Mouse (Mus musculus): ENCODE results near the gene Smap2. TPM values are rescaled to one million over a fixed set of nuclear protein-coding genes. Genes with fewer than 3 reads are reported as not detected.

Smap2 gene
- polyA plus RNA-seq, 1 experiment from 2014 or later, result 38.8 TPM

DNA sequence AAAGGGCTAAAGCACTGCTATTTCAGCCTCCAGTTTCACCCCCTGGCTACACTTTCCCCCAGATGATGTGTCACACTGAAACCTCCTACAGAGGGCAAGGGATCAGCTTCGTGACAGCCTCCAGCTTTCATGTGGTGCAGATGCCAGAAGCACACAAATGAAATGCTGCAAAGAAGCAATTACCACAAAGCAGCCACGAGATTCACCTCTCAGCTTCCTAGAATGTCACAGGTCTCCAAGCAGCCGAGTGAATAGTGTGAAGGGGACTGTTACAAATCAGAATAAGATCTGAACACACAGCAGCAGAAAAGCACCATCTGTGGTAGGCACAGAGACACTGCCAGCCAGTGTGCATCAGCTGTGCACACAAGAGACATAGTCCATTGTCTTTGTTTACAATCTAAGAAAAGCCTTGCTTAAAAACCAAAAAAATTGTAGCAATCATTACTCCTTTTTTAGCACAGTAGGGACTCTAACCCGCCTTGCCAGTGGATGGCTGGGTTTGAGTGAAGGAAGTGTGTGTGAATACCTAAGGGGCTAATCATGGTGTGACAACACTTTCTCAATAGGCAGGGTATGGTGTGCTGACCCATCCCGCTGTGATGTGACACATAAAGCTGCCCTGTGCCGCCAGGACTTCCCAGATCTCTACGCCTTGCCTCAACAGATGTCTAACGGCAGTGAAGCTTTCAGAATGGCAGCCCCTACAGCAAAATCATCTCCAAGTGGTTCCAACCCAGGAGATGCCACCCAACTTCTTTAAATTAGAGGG is 14.5 kb downstream of the Smap2 start:
- Histone ChIP-seq H3K4me3 (ENCODE audit: low read depth, low read length) (no peak overlapping the region), H3K27me3 (replicated peaks; ENCODE audit: control insufficient read depth, insufficient read depth, low read length) (no peaks in the 10 kb centered on the region), H3K36me3 (ENCODE audit: control insufficient read depth, insufficient read depth, low read length) (no peaks in the 10 kb centered on the region), H3K9me3 (ENCODE audit: control insufficient read depth, low read length) (no peaks in the 10 kb centered on the region), H3K9ac (ENCODE audit: low read depth, low read length) (no peak overlapping the region), H3K4me2 (no peak overlapping the region), H3K4me1 (replicated peaks; ENCODE audit: control insufficient read depth, insufficient read depth, low read length) (peaks cover 60% of the 10 kb centered on the region), H3K27ac (ENCODE audit: low read depth, low read length) (no peak overlapping the region)
- WGBS, result 38% methylated on average over 8 of the region's 8 CpGs
- ATAC-seq (replicated peaks; ENCODE audit: low FRiP score) (no peak), DNase-seq (ENCODE audit: low spot score) (no peak)

DNA sequence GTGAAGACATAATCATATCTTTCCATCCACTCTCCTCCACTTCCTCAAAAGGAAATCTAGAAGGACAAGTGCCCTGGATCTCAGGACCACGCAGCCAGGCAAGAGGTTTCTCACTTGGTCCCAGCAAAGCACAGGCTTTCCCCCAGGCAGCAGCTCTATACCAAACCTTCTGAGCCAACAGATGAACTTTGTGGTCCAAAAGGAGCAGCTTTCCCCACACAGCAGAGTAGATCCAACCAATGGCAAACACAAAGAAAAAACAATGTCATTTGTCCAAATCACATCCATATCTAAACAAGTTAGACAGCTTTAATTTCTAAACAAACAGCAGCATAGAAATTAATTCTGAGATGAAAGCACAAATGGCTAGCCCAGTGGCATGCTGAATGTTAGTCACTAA is 15.4 kb downstream of the Smap2 start:
- H3K36me3 ChIP-seq (ENCODE audit: control insufficient read depth, insufficient read depth, low read length), result no peaks in the 10 kb centered on the region
- H3K9ac ChIP-seq (ENCODE audit: low read depth, low read length), result no peak overlapping the region
- ATAC-seq (replicated peaks; ENCODE audit: low FRiP score), result no peak
- DNase-seq (ENCODE audit: low spot score), result no peak
- no peak overlapping the region for H3K4me2 ChIP-seq
- 29% methylated on average over 1 of the region's 1 CpGs for WGBS
- no peaks in the 10 kb centered on the region for H3K9me3 ChIP-seq (ENCODE audit: control insufficient read depth, low read length)
- H3K4me3 ChIP-seq (ENCODE audit: low read depth, low read length), result no peak overlapping the region
- no peak overlapping the region; the same call in 1 of the 2 replicates for H3K27ac ChIP-seq (ENCODE audit: low read depth, low read length)
- H3K4me1 ChIP-seq (replicated peaks; ENCODE audit: control insufficient read depth, insufficient read depth, low read length), result peaks cover 52% of the 10 kb centered on the region
- no peaks in the 10 kb centered on the region for H3K27me3 ChIP-seq (replicated peaks; ENCODE audit: control insufficient read depth, insufficient read depth, low read length)

DNA sequence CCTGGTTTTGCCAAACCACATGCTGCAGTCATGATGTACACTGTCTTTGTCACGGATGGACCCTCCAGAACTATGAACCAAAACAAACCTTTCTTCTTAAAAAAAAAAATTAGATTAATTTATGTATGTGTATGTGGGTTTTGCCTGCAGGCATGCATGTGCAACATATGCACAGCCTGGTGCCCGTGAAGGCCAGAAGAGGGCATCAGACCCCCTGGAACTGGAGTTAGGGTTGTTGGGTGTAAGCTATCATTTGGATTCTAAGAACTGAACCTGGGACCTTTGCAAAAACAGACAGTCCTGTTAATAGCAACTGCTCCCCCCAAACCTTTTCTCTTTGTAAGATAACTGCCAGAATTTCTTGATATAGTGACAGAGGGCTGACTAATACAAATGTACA is 16.0 kb downstream of the Smap2 start:
- no peaks in the 10 kb centered on the region for H3K36me3 ChIP-seq (ENCODE audit: control insufficient read depth, insufficient read depth, low read length)

DNA sequence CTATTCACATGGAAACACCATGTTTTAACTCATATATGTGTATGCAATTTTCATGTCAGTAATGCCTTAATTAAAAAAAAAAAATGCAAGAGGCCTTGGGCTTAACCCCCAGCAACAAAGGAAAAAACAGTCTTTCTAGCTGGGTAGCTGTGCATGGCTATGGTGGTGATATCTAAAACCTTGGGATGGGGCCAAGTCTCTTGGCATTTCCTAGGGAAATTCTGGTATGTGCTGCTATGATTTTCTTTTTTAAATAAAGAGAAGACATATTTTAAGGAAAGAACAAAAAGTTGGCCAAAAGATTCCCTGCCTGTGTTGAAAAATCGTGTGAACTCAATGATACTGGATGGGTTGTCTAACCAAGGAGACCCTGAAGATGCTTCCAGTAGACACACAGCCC is 21.1 kb downstream of the Smap2 start:
- Histone ChIP-seq H3K4me1 (replicated peaks; ENCODE audit: control insufficient read depth, insufficient read depth, low read length) (peaks cover 12% of the 10 kb centered on the region), H3K27me3 (replicated peaks; ENCODE audit: control insufficient read depth, insufficient read depth, low read length) (no peaks in the 10 kb centered on the region), H3K9ac (ENCODE audit: low read depth, low read length) (no peak overlapping the region), H3K27ac (ENCODE audit: low read depth, low read length) (no peak overlapping the region), H3K9me3 (ENCODE audit: control insufficient read depth, low read length) (no peaks in the 10 kb centered on the region), H3K36me3 (ENCODE audit: control insufficient read depth, insufficient read depth, low read length) (no peaks in the 10 kb centered on the region), H3K4me2 (no peak overlapping the region), H3K4me3 (ENCODE audit: low read depth, low read length) (no peak overlapping the region)
- DNase-seq (ENCODE audit: low spot score) (no peak), ATAC-seq (replicated peaks; ENCODE audit: low FRiP score) (no peak)
- 67% methylated on average over 1 of the region's 1 CpGs for WGBS

More for the DNA sequence above, 16.0 kb downstream of the Smap2 start:
- Histone ChIP-seq H3K27me3 (replicated peaks; ENCODE audit: control insufficient read depth, insufficient read depth, low read length) (no peaks in the 10 kb centered on the region), H3K27ac (ENCODE audit: low read depth, low read length) (no peak overlapping the region), H3K4me2 (no peak overlapping the region), H3K4me1 (replicated peaks; ENCODE audit: control insufficient read depth, insufficient read depth, low read length) (peaks cover 46% of the 10 kb centered on the region), H3K9ac (ENCODE audit: low read depth, low read length) (no peak overlapping the region), H3K4me3 (ENCODE audit: low read depth, low read length) (no peak overlapping the region), H3K9me3 (ENCODE audit: control insufficient read depth, low read length) (no peaks in the 10 kb centered on the region)
- ATAC-seq (replicated peaks; ENCODE audit: low FRiP score) (no peak), DNase-seq (ENCODE audit: low spot score) (no peak)
- WGBS, result 75% methylated on average over 2 of the region's 2 CpGs

DNA sequence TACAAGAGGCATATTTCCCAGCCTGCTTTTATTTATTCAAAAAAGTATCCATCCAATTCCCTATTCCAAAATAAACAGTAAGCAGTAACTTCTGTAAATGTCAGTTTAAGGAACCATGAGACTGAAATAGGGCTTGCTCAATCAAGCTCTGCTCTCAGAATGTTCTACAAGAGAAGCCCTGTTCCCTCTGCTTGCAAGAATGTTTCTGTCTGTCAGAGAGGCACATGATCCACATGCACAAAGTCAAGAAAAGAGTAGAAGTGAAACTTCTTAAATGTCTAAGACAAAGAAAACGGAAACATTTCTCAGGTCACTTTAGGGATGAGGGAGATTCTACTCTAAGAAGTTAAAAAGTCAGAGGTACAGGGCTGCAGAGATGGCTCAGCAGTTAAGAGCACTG is 24.0 kb downstream of the Smap2 start:
- ATAC-seq (replicated peaks; ENCODE audit: low FRiP score) (no peak), DNase-seq (ENCODE audit: low spot score) (no peak)
- Histone ChIP-seq H3K36me3 (ENCODE audit: control insufficient read depth, insufficient read depth, low read length) (peaks cover 8% of the 10 kb centered on the region; the same call in 1 of the 2 replicates), H3K9ac (ENCODE audit: low read depth, low read length) (no peak overlapping the region), H3K4me2 (no peak overlapping the region), H3K9me3 (ENCODE audit: control insufficient read depth, low read length) (no peaks in the 10 kb centered on the region), H3K27ac (ENCODE audit: low read depth, low read length) (no peak overlapping the region), H3K4me3 (ENCODE audit: low read depth, low read length) (no peak overlapping the region), H3K27me3 (replicated peaks; ENCODE audit: control insufficient read depth, insufficient read depth, low read length) (no peaks in the 10 kb centered on the region), H3K4me1 (replicated peaks; ENCODE audit: control insufficient read depth, insufficient read depth, low read length) (0 out of 2 replicates have a peak, but pooled peaks cover 2% of the 10 kb centered on the region)
- 82% methylated on average over 1 of the region's 1 CpGs for WGBS

DNA sequence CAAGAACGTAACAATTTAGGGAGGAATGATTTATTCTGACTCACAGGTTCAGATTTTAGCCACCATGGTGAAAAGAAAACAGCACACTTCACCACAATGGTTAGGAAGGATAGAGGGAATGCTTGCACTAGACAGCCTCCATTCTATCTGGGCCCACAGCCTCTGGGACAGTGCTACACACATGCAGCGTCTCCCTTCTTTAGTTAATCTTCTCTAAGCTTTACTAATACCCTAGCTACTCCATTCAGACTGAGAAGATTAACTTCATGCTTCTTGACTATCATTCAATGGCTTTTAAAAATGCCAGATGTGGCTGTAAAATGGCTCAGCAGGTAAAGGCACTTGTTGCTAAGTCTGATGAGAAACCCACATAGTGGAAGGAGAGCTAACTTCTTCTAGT is 24.8 kb downstream of the Smap2 start:
- Histone ChIP-seq H3K9me3 (ENCODE audit: control insufficient read depth, low read length) (no peaks in the 10 kb centered on the region), H3K27ac (ENCODE audit: low read depth, low read length) (no peak overlapping the region), H3K27me3 (replicated peaks; ENCODE audit: control insufficient read depth, insufficient read depth, low read length) (no peaks in the 10 kb centered on the region), H3K4me2 (no peak overlapping the region), H3K4me1 (replicated peaks; ENCODE audit: control insufficient read depth, insufficient read depth, low read length) (0 out of 2 replicates have a peak, but pooled peaks cover 2% of the 10 kb centered on the region), H3K9ac (ENCODE audit: low read depth, low read length) (no peak overlapping the region), H3K36me3 (ENCODE audit: control insufficient read depth, insufficient read depth, low read length) (peaks cover 8% of the 10 kb centered on the region; the same call in 1 of the 2 replicates), H3K4me3 (ENCODE audit: low read depth, low read length) (no peak overlapping the region)
- 85% methylated on average over 2 of the region's 2 CpGs for WGBS
- no peak for DNase-seq (ENCODE audit: low spot score)
- no peak for ATAC-seq (replicated peaks; ENCODE audit: low FRiP score)

DNA sequence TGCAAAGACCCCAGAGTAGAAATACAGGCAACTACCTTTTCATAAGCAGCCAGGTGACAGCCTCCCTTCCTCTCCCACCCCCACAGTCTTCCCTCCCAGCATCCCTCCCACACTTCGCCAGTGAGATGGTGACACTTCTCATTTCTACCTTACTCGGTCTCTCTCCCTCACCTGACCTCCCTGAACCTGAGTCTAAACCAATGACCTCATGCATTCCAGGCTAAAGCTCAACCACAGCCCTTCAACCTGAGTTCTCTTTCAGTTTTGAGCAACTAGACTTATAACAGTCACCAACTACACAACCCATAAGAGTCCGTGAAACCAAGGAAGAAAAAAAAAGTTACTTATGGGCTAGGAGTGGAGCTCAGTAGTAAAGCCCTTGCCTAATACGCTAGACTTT is 29.7 kb downstream of the Smap2 start:
- Histone ChIP-seq H3K4me2 (no peak overlapping the region), H3K9ac (ENCODE audit: low read depth, low read length) (no peak overlapping the region), H3K4me3 (ENCODE audit: low read depth, low read length) (no peak overlapping the region), H3K9me3 (ENCODE audit: control insufficient read depth, low read length) (no peaks in the 10 kb centered on the region), H3K36me3 (ENCODE audit: control insufficient read depth, insufficient read depth, low read length) (peaks cover 14% of the 10 kb centered on the region), H3K27me3 (replicated peaks; ENCODE audit: control insufficient read depth, insufficient read depth, low read length) (no peaks in the 10 kb centered on the region), H3K4me1 (replicated peaks; ENCODE audit: control insufficient read depth, insufficient read depth, low read length) (0 out of 2 replicates have a peak, but pooled peaks cover 2% of the 10 kb centered on the region), H3K27ac (ENCODE audit: low read depth, low read length) (no peak overlapping the region)
- no peak for ATAC-seq (replicated peaks; ENCODE audit: low FRiP score)
- WGBS, result 70% methylated on average over 4 of the region's 4 CpGs
- no peak for DNase-seq (ENCODE audit: low spot score)

DNA sequence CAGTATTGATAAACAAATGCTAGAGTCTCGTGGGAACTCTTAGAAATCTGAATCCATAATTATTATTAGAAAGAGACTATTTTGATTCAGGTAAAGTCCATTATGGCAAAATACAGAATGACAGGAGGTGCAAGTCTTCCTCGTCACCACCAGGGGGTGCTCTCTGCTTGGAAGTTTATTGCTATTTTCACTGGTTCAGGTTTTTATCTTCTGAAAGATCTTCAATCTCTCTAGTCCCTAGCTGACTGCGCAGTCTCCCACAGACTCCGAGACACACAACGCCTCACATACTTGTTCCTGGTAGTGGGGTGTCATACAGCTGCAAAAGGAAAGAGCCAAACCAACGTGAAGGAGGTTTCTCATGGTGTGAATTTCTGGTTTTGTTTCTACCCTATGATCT is 30.6 kb downstream of the Smap2 start:
- H3K9ac ChIP-seq (ENCODE audit: low read depth, low read length), result no peak overlapping the region
- H3K27ac ChIP-seq (ENCODE audit: low read depth, low read length), result no peak overlapping the region
- ATAC-seq (replicated peaks; ENCODE audit: low FRiP score) (peak; percentile 60; the same call in 1 of the 2 replicates), DNase-seq (ENCODE audit: low spot score) (no peak)
- H3K27me3 ChIP-seq (replicated peaks; ENCODE audit: control insufficient read depth, insufficient read depth, low read length), result no peaks in the 10 kb centered on the region
- peaks cover 16% of the 10 kb centered on the region for H3K36me3 ChIP-seq (ENCODE audit: control insufficient read depth, insufficient read depth, low read length)
- H3K4me1 ChIP-seq (replicated peaks; ENCODE audit: control insufficient read depth, insufficient read depth, low read length), result 0 out of 2 replicates have a peak, but pooled peaks cover 2% of the 10 kb centered on the region
- no peak overlapping the region for H3K4me2 ChIP-seq
- 20% methylated on average over 6 of the region's 6 CpGs for WGBS
- H3K9me3 ChIP-seq (ENCODE audit: control insufficient read depth, low read length), result no peaks in the 10 kb centered on the region
- H3K4me3 ChIP-seq (ENCODE audit: low read depth, low read length), result no peak overlapping the region

DNA sequence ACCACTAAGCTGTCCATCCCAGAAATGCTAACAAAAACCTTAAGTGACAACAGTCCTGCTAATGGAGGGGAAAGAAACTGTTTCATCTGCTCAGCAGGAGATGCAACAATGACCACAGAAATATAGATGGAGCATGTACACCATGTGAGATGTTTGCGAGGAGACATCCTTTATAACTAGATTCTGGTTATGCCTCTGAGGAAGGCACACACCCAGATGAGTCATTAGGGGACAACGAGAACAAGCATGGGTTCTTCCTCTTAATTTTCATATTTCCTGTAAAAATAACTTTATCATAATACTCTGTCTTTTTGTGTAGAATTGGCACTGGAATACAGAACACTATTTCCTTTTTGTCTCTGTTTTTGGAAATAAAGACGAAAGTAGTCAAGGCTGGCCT is 38.8 kb downstream of the Smap2 start:
- DNase-seq (ENCODE audit: low spot score) (no peak), ATAC-seq (replicated peaks; ENCODE audit: low FRiP score) (no peak)
- Histone ChIP-seq H3K4me2 (no peak overlapping the region), H3K36me3 (ENCODE audit: control insufficient read depth, insufficient read depth, low read length) (peaks cover 11% of the 10 kb centered on the region), H3K9me3 (ENCODE audit: control insufficient read depth, low read length) (no peaks in the 10 kb centered on the region), H3K9ac (ENCODE audit: low read depth, low read length) (no peak overlapping the region), H3K27me3 (replicated peaks; ENCODE audit: control insufficient read depth, insufficient read depth, low read length) (no peaks in the 10 kb centered on the region), H3K4me1 (replicated peaks; ENCODE audit: control insufficient read depth, insufficient read depth, low read length) (no peaks in the 10 kb centered on the region), H3K27ac (ENCODE audit: low read depth, low read length) (no peak overlapping the region), H3K4me3 (ENCODE audit: low read depth, low read length) (no peak overlapping the region)
- whole genome bisulfite sequencing, result 84% methylated on average over 3 of the region's 3 CpGs

Data from liver, embryonic 11.5 days (tissue).